Mouse (Mus musculus) kidney, postnatal 0 days (tissue): Measurements from ENCODE around the gene Pias3. TPM values are rescaled to one million over a fixed set of nuclear protein-coding genes. Genes with fewer than 3 reads are reported as not detected.

Source experiments
- ATAC-seq: fragments of 200-750 bp; cut with Nextera tagmentation; replicated peaks from 2 replicates; pipeline ENCODE4 v1.8.0; 2017; ENCODE audit warnings: low read depth, moderate number of reproducible peaks, moderate TSS enrichment, moderate library complexity; ENCODE audit not compliant: low FRiP score
- DNase-seq: peaks from one replicate; pipeline ENCODE4 v3.0.0-alpha.2; 2016; ENCODE audit warnings: low spot score
- H3K27ac ChIP-seq: fragments of 300-500 bp; sonication (generic); 2 replicates; pipeline ENCODE4 v1.5.1; 2014; ENCODE audit warnings: mild to moderate bottlenecking
- H3K27me3 ChIP-seq: fragments of 300-500 bp; sonication (generic); 2 replicates; pipeline ENCODE4 v1.6.1; 2014; ENCODE audit warnings: low read length, mixed read lengths; ENCODE audit not compliant: insufficient read depth
- H3K36me3 ChIP-seq: fragments of 300-500 bp; sonication (generic); 2 replicates; pipeline ENCODE4 v1.6.1; 2014; ENCODE audit warnings: low read length, mixed read lengths; ENCODE audit not compliant: insufficient read depth
- H3K4me1 ChIP-seq: fragments of 300-500 bp; sonication (generic); replicated peaks from 2 replicates; pipeline ENCODE4 v1.6.1; 2014; ENCODE audit warnings: antibody characterized with exemption, low read length, mixed read lengths; ENCODE audit not compliant: insufficient read depth
- H3K4me2 ChIP-seq: fragments of 300-500 bp; sonication (generic); 2 replicates; pipeline ENCODE4 v1.6.1; 2014; ENCODE audit warnings: mild to moderate bottlenecking, low read length, moderate library complexity, mixed read lengths
- H3K4me3 ChIP-seq: fragments of 300-500 bp; sonication (generic); replicated peaks from 2 replicates; pipeline ENCODE4 v1.5.1; 2014; ENCODE audit warnings: low read depth, low read length
- H3K9ac ChIP-seq: fragments of 300-500 bp; sonication (generic); 2 replicates; pipeline ENCODE4 v1.6.1; 2014; ENCODE audit warnings: low read depth, low read length
- H3K9me3 ChIP-seq: fragments of 300-500 bp; sonication (generic); replicated peaks from 2 replicates; pipeline ENCODE4 v1.6.1; 2016; ENCODE audit warnings: low read length, inconsistent platforms, mixed read lengths
- CTCF ChIP-seq: IDR thresholded peaks from 2 replicates; pipeline ENCODE4 v1.5.1; 2016; ENCODE audit warnings: antibody characterized with exemption, low read depth, mild to moderate bottlenecking, moderate library complexity
- WGBS: fragments of 180-500 bp; shearing (Covaris S2); extraction: QIAGEN DNeasy Blood & Tissue Kit; methylation state at CpG from one replicate; pipeline ENCODE4 v1.1.7; 2014; 5-methylcytosine and 5-hydroxymethylcytosine counted together
- polyA plus RNA-seq: library from polyadenylated mRNA; unstranded; fragments of >200 nt; fragmentation: Nextera tagmentation; extraction: Ambion mirVana; gene quantifications from 2 replicates; pipeline ENCODE4 v1.2.1, GENCODE M21; 2015

Pias3 gene
- polyA plus RNA-seq, 1 experiment from 2014 or later: 38.7 TPM

DNA sequence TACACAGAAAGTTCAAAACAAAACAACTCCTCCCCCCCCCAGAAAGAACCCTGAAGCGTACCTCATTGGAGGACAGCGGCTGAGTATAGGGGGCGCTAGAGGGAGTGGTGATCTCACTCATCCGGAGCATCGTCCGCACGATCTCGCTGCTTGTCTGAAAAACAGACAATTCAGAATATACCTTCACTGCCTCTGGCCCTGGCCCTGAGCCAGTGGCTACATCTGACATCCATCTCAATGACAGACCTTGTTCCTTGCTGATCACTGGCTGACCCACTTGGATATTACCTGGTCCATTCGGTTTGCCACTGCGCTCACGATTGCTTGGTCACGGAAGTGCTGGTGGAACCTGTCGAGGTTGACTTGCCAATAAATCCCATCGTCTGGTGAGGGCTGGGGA, 23.0 kb downstream of the Pias3 start:
- no peak overlapping the region for H3K4me3 ChIP-seq
- WGBS: 37% methylated on average over 14 of the region's 14 CpGs
- H3K36me3 ChIP-seq: peaks cover 35% of the 10 kb centered on the region; the same call in 1 of the 2 replicates
- ATAC-seq: peak; percentile 45; the same call in 1 of the 2 replicates
- H3K27ac ChIP-seq: no peak overlapping the region
- H3K4me1 ChIP-seq: no peaks in the 10 kb centered on the region
- peak; percentile 68 for TF ChIP-seq CTCF
- peak; percentile 64 for DNase-seq
- no peaks in the 10 kb centered on the region for H3K27me3 ChIP-seq
- peak overlapping the region; percentile 23; the same call in 1 of the 2 replicates for H3K4me2 ChIP-seq
- no peaks in the 10 kb centered on the region for H3K9me3 ChIP-seq
- no peak overlapping the region for H3K9ac ChIP-seq

DNA sequence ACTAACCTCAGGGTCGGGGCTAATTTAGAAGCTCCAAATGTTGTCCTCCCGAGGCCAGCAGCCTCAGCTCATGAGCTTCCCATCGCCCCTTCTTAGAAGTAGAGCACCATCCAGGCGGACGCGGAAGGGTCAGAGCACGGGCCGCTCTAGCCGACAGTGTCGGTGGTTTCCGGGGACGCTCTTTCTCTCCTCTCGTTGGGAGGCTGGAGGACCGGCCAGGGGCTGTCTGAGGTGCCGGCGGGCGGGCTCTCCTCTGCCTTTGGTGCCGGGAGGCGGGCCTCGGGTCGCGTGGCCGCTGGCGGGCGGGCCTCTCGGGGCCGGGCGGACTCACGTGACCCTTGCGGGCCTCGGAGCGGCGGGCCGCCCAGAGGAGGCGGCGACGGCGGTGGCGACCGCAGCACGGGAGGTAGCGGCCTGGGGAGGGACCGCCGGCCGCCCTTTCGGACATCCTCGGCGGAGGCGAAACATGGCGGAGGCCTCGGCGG, 31.2 kb downstream of the Pias3 start, which contains the start of the genes Polr3c and Rnf115:
TSS of gene Polr3c (minus strand) at position 286 of the 485 bp plus-strand sequence.
TSS of gene Rnf115 (plus strand) at position 322 of the 485 bp plus-strand sequence.
- under 1% methylated on average over 52 of the region's 52 CpGs for WGBS
- TF ChIP-seq CTCF: no peak
- ATAC-seq (peak; percentile 98), DNase-seq (peak; percentile 97)
- H3K4me2 ChIP-seq: peak within 1 kb of the TSS; percentile 67
- H3K27me3 ChIP-seq: no peaks in the 10 kb centered on the region
- peak within 1 kb of the TSS; percentile 90 for H3K27ac ChIP-seq
- no peaks in the 10 kb centered on the region for H3K9me3 ChIP-seq
- H3K9ac ChIP-seq: peak within 1 kb of the TSS; percentile 74
- H3K4me3 ChIP-seq: peak within 1 kb of the TSS; percentile 76
- H3K4me1 ChIP-seq: peaks cover 18% of the 10 kb centered on the region
- 0 out of 2 replicates have a peak, but pooled peaks cover 9% of the 10 kb centered on the region for H3K36me3 ChIP-seq

DNA sequence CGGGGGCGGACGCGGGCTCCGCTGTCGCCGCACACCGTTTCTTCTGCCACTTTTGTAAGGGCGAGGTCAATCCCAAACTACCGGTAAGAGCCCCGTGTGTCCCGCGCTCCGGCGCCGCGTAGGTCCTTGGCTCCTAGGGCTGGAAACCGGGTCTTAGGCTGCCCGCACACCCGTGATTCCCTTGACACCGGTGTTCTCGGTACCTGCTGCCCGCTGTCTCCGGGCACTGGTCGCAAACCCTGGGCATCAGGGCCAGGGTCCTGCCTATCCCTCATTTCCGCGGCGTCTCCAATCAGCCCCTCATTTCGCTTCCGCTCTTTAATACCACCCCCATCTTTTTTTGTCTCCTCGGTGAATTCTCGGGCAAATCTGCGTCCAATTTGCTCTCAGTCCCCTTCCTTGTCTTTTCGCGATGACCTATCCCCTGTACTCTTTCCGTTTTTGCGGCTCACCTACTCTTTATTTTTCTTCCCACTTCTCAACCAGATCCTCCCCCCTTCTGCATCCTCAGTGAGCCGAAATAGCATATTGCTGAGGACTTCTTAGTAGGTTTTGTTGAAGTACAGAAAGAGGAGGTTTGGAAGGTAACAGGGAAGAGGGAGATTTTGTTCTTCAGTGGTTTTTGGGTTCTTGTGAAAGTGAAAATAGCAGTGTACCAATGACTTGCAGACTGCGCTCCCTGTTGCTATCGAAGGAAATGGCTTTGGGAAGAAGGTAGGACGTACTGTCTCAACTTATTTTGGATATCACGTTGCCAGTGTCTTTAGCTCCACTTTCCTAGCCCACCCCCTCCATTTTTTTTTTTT, 31.8 kb downstream of the Pias3 start:
- no peak for TF ChIP-seq CTCF
- Histone ChIP-seq H3K9ac (peak overlapping the region; percentile 74), H3K4me1 (peaks cover 18% of the 10 kb centered on the region), H3K4me3 (peak overlapping the region; percentile 76), H3K27me3 (no peaks in the 10 kb centered on the region), H3K4me2 (peak overlapping the region; percentile 67), H3K36me3 (0 out of 2 replicates have a peak, but pooled peaks cover 5% of the 10 kb centered on the region), H3K9me3 (no peaks in the 10 kb centered on the region), H3K27ac (peak overlapping the region; percentile 90)
- DNase-seq: peak; percentile 56
- WGBS: under 1% methylated on average over 42 of the region's 42 CpGs
- peak; percentile 9 for ATAC-seq

DNA sequence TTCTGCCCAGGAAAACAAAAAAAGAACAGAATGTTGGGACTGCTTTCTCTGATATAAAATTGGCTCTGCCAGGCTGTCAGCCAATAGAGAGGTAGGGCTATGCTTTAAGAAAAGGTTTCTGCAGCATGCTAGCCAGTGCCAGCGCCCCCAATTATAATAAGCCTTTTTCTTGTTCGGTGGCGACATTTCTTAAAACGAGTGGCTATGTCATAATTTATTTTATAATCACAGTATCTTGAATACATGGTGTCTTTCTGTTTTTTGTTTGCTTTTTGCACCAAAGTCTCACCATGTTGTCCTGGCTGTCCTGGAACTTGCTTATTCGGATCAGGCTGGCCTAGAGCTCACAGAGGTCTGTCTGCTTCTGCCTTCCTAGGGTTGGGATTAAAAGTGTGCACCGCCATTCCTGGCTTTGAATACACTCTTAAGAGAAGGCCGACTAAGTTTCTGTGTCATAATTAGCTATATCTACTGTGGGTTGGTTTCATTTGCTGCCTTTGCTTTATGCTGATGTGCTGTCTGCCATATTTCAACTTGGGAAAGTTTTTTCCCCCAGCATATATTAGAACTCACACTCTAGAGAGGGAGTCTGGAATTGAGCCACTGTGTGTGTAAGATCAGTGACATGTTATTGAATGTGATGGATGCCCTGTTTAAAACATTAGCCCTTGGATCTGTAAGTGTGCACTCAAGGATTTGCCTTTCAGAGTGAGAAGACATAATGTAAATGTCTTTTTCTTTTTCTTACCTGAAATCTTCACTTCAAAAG, 32.6 kb downstream of the Pias3 start:
- no peak for TF ChIP-seq CTCF
- no peak overlapping the region; the same call in 1 of the 2 replicates for H3K27ac ChIP-seq

DNA sequence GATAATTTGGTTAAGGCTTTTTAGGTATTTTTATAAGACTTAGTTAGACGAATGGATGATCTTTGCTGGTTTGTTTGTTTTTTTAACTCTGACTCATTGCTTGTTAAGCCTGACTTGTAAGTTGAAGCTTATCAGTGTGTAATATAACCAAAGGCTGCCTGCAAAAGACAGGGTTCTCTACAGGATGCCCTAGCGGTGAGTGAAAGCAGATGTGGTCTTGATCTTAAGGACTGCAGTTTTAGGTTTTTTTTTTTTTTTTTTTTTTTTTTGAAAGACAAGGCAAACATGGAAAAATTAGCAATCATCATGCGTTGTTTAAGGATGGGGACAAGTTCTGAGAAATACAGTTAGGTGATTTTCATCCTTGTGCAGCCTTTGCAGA, 33.2 kb downstream of the Pias3 start:
- H3K36me3 ChIP-seq: no peaks in the 10 kb centered on the region
- H3K27me3 ChIP-seq: no peaks in the 10 kb centered on the region
- peaks cover 18% of the 10 kb centered on the region for H3K4me1 ChIP-seq
- no peaks in the 10 kb centered on the region for H3K9me3 ChIP-seq
- DNase-seq (peak; percentile 56), ATAC-seq (no peak)
- no peak overlapping the region for H3K4me3 ChIP-seq
- peak; percentile 34; the same call in 1 of the 2 replicates for TF ChIP-seq CTCF
- H3K9ac ChIP-seq: no peak overlapping the region
- WGBS: 40% methylated on average over 3 of the region's 3 CpGs
- peak overlapping the region; percentile 67; the same call in 1 of the 2 replicates for H3K4me2 ChIP-seq
- H3K27ac ChIP-seq: no peak overlapping the region

More for the DNA sequence above, 32.6 kb downstream of the Pias3 start:
- peak overlapping the region; percentile 67 for H3K4me2 ChIP-seq
- peak overlapping the region; percentile 74; the same call in 1 of the 2 replicates for H3K9ac ChIP-seq
- no peaks in the 10 kb centered on the region for H3K36me3 ChIP-seq
- no peaks in the 10 kb centered on the region for H3K9me3 ChIP-seq
- 48% methylated on average over 7 of the region's 7 CpGs for WGBS
- ATAC-seq: no peak
- DNase-seq: no peak
- H3K27me3 ChIP-seq: no peaks in the 10 kb centered on the region
- peaks cover 18% of the 10 kb centered on the region for H3K4me1 ChIP-seq
- peak overlapping the region; percentile 76 for H3K4me3 ChIP-seq

DNA sequence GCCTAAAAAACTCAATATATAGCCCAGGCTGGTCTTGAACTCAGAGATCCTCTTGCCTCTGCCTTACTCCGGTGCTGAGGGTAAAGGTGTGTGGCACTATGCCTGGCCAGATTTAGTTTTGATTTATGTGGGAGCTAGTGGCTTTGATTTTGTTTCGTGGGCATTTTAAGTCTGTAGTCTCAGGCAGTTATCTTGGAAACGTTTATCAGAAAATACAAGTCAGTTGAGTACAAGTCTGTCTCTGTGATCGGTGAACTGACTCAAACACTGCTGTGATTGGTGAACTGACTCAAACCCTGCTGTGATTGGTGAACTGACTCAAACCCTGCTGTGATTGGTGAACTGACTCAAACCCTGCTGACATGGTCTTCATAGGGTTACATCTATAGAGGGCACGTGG, 34.6 kb downstream of the Pias3 start:
- DNase-seq (no peak), ATAC-seq (no peak)
- no peaks in the 10 kb centered on the region for H3K9me3 ChIP-seq
- H3K36me3 ChIP-seq: no peaks in the 10 kb centered on the region
- H3K4me3 ChIP-seq: no peak overlapping the region
- H3K4me2 ChIP-seq: no peak overlapping the region
- H3K27ac ChIP-seq: no peak overlapping the region
- no peaks in the 10 kb centered on the region for H3K27me3 ChIP-seq
- no peak overlapping the region for H3K9ac ChIP-seq
- WGBS: 72% methylated on average over 5 of the region's 5 CpGs
- H3K4me1 ChIP-seq: peaks cover 18% of the 10 kb centered on the region
- TF ChIP-seq CTCF: no peak
